Mouse (Mus musculus) lung, adult 18-20 months (tissue): Measurements from ENCODE around the gene Ficd.
A peak's percentile ranks its signal among the peaks of the same experiment; 100 is the strongest.

Experiments used
- DNase-seq, 2 experiments: peaks; one replicate each; pipeline ENCODE4 v3.0.0; 2022; ENCODE audit warnings: mixed read lengths in 2 of 2

Gene Ficd

DNA sequence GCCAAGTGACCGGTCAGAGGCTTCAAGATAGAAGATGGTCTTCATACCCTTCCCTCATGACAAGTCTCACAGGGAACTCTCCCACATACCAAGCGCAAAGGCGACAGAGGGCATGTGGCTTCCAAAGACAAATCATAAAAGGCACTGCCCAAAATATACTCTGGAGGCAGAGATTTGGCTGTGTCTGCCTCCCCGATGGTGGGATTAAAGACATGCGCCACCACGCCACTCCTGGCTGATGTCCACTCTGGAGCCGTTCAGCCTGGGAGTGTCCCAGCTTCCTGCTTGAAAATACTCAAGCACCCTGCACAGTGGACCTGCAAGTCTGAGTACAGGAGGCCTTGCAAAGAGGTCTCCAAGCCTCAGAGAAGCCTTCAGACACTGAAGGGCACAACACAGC lies 4.4 kb upstream of the Ficd start:
- no peak for DNase-seq

DNA sequence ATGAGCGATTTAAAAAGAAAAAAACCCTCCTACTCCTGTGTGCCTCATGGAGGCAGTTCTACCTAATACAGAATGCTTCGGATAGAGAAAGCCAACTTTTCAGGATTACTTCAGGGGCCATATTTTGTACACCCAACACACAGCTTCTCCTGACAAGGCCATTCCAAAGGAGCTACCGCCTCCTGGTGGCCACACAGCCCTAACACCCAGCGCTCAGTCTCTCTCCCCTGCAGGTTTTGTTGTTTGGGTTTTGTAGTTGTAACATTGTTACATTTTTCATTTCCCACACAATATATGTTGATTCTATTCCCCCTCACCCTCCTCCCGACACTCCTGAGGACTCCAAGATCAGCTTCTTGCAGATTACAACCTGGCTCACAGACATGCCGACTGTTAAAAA lies 3.4 kb upstream of the Ficd start:
- DNase-seq: peak in 1 of 2 experiments; percentile 24

DNA sequence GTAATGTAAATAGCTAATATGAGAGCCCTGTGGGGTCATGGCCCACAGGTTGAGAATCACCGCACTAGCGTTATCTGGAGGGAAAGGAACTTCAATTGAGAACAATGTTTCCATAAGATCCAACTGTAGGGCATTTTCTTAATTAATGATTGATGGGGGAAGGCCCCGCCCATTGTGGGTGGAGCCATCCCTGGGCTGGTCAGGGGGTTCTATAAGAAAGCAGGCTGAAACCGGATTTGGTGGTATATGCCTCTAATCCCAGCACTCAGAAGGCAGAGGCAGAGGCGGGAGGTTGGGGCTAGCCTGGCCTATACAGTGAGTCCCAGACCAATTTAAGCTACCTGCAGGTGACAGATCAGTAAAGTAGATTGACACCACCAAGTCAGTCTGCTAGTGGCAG lies 1.2 kb upstream of the Ficd start:
- no peak for DNase-seq

DNA sequence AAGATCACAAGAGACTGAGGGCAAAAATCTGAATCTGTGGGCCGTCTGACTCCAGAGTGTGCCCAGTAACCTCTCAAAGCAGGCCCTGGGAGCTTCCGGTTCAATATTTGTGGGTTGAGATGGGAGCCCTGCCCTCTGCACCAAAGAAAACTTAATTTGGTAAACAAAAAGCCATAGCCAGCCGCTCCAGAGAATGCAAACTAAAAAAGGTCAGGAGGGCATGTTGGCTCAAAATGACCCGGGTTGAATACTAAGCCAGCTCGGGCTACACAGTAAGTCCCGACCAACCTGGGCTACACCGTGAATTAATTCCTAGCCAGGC lies 619 bp upstream of the Ficd start:
- peak in 1 of 2 experiments; percentile 10 for DNase-seq

DNA sequence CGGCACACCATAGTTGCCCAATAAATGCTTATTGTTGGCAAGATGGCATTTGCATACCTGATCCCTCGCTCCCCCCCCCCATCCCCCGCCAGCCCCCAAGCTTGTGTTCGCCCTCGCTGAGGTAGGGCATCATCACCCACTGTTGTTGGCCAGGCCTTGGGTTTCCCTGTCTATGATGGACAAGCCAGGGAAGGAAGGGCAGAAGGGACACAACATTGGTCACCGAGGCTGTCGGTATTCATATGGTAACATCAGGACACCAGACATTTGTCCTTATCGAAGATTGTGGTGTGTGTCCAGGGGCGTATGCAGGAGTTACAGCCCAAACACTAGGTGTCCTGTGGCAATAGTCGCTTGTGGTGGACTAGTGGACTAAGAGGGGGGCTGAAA lies 505 bp downstream of the Ficd start:
- DNase-seq: no peak

DNA sequence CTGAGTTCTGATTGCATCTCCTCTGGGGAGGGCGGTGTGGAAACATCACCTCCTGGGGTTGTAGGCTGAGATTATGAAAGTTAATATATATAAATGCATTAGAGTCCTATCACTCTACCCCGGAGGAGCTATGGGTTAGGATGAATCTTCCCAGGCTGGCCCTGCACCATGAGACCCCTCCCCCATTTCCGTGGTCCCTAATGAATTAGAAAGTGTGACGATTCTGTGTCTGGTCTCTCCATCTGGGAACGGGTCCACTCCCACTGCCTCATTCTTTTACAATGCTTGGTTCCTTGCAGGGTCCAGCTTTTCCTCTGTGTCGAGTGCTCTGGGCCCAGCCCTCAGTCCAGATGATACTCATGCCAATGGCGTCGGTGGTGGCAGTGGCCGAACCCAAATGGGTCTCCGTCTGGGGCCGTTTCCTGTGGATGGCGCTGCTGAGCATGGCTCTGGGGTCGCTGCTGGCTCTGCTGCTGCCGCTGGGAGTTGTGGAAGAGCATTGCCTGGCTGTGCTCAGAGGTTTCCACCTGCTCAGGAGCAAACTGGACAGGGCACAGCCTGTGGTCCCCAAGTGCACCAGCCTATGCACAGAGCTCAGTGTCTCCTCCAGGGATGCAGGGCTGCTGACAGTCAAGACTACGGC lies 1.0 kb downstream of the Ficd start:
- DNase-seq: no peak

DNA sequence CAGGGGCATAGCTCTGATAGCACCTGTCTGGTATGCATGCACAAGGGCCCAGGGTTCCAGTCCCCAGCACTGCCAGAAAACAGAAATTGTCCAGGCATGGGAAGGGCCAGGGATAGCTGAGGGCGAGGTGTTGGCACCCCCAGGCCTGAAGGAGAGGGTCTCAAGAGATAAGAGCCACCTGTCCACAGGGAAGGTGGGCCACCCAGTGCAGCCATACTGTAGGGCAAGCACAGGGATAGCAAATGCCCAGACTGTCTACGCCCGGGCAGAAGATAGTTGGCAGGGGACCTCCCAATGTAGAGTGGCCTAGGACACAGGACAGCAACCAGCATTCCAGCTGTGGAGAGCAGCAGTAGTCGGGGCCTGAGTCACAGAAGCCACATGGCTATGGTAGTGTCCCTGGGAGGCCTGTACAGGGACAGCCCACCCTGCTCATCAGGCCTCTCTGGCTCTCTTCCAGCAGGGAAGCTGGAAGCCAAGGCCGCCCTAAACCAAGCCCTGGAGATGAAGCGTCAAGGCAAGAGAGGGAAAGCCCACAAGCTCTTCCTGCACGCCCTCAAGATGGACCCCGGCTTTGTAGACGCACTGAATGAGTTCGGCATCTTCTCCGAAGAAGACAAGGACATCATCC lies 2.1 kb downstream of the Ficd start:
- DNase-seq: no peak

DNA sequence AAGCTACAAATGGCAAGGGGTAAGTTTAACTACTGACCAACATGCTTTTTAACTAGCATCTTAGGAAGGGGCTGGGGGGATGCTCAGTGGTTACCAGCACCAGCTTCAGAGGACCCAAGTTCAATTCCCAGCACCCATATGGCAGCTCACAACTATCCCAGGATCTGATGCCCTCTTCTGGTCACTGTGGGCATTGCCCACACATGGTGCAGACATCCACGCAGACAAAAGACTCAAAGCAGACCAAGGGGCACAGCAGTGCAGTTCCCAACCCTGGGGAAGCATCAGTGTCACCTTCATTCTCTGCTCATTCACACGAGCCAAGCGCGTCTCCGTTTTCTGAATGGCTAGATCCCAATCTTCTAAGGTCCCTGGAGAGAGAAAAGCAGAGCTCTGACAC lies 12.0 kb downstream of the Ficd start:
- DNase-seq: no peak

DNA sequence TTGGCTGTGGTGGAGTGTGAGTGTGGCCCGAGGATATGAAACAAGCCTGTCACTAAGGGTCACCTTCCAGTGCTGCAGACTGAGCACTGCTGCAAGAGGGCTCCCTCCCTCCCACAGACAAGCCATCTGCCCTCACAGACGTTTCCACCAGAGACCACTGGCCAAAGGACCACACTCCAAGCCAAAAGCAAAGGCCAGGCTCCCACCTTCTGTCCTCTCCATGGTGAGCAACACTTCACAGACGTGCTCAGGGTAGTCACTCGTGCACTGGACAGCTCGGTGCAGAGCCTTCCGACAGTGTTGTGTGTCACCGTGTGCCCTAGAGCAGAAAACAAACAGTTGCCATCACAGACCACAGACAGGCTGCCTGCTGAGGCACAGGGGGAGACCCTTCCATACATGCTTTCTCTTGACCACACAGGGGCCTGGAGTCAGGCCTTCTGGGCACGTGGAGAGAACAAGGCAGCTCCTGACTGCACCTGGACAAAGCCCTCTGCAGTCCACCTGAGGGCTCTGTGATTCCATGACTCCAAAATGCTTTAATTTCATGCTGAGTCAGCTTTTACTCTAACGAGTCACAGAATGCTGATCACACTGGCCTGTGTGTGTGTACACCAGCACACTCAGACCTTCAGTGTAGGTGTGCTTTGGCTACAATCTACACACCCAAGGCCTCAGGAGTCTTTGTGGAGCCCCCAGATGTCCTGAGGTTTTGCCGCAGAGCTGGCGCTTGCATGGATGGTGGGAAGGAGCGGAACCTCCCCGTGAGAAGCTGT lies 13.1 kb downstream of the Ficd start:
- DNase-seq: no peak

DNA sequence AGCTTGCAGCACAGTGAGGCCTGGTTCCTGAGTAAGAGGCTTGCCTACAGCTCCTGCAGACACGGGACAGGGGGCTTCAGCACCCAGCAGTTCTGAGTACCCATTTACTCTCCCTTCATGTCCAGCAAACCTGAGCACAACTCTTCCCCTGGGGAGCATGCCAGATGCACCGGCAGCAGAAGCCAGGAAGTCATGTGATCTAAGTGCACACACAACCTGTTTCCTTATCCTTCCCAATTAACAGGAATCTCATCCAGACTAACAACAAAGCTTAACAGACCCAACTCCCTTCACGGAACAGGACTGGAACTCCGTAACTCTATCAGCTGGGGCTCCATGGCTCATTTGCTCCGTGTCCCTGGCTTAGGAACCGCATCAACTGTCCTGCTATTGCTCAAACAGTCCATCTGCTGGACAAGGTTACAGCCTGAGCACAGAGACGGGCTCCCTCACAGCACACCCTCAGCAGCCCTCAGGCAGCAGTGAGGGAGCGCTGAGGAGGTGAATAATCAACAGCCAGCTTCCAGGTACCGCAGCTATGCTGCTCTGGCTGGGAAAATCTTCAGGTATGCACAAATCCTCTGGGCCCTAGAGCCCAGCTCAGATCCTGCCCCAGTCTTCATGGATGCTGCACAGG lies 16.0 kb downstream of the Ficd start:
- no peak for DNase-seq

DNA sequence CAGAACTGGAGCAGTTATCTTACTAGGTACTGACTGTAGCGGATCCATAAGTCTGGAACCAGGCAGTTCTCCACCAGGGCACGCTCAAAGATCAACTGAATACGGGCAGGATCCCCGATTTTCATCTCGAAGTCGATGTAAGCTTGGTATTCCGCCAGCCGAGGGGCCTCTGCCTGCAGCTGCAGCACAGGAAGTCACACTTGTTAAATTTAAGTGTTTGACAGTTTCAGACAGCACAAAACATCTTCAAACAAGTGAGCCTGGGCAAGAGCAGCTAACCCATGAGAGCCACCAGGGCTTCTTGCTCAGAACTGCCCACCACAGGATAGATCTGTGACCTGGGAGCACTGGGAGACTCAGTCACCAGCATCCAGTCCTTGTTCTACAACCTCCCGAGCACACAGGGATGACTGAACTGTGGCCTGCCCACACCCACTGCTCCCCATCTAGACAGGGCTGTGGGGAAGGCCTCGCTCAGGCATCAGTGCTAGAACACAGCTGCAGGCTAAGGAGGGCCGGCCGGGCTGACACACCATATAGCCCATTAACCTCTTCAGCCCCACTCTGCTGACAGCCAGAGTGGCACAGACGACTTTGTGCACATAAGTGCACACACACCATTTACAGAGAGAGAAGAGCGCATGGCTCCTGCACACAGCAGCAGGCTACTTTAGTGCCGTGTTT lies 19.9 kb downstream of the Ficd start:
- no peak for DNase-seq

DNA sequence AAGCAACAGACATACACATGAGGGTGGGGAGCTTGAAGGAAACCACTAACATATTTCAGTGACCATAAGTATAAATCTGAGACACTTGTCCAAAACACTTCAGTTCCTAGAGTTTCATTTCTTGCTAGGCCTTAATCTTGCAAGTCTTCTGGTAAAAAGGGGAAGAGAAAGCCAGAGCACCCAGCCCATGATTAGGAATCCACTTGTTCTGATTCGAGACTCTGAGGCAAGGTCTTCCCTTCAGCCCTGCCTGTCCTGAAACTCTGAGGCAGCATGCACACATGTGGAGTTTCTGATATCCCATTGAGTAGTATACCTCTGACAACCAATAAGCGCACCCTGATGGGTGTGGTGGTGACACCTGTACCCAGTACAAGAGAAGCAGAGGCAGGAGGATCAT lies 26.0 kb downstream of the Ficd start:
- DNase-seq: no peak

DNA sequence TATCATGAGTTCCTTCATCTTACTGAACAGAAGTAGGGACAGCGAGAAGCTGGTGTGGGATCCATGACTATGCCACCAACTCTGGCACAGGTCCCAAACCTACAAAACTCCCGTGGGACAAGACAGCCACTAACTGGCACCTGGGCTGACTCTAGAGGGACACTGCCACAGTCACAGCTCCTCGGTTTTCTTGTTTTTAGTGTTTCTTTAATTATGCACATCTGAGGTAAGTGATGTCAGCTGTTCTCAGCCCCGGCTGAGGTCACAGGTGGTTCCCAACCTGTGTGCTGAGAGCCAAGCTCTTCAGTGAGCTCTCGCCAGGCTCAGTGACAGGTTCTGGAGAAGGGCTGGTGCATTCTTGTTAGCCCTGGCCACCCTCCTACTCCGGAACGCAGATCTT lies 28.8 kb downstream of the Ficd start:
- DNase-seq: no peak

DNA sequence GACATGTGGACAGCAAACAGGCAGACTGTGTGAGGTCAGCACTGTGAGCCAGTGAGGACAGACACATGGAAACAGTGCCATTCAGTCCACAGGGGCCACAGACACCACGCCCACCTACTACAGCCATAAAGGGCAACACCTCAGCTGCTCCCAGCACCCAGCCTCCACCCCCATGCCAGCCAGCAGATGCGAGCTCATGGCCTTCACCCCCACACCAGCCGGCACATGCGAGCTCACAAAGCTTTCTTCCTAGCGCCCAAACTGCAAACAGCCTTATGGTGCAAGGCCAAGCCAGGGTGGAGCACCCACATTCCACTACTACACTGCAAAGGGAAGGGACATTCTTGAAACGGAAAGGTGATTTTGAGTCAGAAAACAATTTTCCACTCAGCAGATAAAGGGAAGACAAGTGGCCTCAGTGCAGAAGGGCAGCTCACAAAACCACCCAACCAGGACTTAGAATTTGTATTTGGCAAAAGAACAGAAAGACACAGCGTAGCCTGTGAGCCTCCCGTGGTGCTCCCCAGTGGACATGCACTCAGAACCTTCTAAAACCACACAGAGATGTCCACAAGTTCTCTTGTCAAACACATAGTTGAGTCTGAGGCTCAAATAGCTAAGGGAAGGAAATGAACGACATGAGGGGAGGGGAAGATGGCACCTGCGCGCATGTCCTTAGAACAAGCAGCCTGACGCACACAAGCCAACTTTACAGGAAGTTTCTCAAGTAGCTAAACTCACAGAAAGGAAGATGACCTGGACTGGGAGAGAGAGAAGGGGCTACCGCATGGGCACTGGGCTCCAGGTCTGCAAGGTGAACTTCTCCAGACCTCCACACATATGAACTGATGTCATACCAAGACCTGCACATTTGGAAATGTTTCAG lies 30.3 kb downstream of the Ficd start:
- no peak for DNase-seq

DNA sequence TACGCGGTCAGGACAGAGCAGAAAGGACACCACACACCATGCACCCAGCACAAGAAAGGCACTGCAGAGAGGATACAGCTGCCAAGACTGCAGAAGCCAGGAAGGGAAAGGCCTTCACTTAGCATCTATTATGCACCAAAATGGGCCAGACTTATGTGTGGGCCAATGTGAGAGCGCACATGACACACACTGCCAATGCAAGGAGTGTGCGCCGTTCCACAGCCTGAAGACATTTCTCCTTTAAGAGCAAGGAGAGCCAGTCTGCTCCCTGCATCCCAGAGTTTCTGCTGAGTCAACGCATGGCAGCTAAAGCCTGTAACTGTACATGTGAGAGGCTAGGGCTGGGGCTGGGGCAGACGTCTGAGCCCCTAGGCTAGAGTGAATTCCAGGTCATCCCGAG lies 33.2 kb downstream of the Ficd start:
- no peak for DNase-seq

DNA sequence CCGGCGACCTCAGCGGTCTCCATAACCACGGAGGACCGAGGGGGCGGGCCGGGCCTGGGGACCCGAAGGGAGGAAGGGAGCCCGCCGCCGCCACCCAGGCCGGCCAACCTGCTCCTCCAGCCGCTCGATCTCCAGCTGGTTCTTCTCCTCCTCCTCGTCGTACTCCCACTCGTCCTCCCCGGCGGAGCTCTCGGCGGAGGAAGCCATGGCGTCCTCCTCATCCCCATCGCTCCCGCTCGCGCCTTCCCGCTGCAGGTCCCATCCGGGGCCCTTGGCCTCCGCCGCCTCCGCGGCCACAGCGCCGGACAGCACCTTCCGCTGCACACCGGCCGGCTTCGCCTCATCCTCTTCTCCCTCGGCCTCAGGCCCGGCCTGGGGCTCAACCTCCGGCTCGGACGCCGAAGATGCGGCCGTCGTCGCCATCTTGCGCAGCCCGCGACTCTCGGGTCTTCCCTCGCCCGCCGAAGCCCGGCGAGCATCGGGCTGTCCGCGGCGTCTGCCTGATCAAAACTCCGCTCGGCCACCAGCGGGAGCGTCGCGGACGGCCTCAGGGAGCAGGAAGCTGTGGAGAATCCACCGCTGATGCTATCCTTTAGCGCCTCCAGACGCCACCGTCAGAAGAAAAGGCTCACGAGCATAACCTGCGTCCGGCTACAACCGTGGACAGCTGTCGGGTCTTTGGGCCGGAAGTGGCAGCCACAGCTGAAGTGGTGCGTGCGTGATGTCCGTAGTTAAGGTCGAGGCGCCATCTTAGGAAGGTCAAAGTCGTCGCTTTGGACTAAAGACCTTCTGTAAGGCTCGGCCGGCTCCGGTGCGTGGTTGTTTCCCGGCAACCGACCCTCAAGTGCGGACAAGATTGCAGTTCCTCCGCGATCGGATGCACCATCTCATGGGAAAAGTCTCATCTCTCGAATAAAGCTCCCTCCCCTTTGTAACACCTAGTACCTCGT lies 35.9 kb downstream of the Ficd start:
- DNase-seq: peak; percentile 89 to 92

DNA sequence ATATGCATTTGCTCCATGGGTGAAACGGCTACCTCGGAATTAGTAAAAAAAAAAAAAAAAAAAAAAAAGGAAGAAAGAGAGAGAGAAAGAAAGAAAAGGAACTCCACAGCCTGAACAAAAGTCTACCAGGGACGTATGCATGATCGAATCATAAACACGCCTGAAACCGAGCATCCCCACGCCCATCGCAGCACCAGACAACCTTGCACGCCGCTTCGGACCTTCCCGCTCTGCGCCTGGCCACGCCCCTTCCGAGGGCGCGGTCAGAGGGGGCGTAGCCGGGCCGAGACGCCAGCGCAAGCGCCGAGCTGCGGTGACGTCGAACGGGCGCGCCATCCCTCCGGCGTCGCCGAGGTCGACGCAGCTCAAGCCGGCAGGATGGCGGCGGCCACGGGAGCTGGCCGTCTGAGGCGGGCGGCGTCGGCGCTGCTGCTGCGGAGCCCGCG lies 36.9 kb downstream of the Ficd start, which contains the start of the genes Sart3 and Iscu:
Gene Sart3, minus strand, starts transcription at position 61 of the 446 bp plus-strand sequence.
Gene Iscu, plus strand, starts transcription at position 299 of the 446 bp plus-strand sequence.
- DNase-seq: peak; percentile 92 to 94

DNA sequence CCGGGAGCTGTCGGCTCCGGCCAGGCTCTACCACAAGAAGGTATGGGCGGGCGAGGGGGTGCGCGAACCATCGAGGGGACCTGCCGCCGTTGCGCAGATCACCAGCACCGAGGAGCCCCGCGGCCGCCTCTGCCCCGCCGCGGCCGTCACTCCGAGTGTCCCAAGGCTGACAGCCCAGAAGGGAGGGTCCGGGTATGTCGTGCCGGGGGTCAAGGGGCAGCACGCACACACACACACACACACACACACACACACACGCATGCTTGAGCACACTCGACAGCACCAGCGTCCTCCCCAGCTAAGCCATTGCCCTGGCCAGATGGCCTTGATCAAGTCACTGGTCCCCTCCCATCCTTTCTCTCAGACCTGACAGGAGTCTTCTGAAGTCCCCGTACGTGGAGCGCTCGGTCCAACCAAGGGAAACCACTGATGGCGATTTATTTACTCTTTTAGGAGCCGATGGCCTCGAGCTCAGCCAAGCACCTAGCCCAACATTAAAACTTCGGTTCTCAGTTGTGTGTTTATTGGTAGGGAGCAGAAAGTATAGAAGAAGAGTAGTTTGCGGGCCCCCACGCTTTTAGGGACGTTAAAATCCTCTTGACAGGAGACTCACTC lies 37.4 kb downstream of the Ficd start:
- no peak for DNase-seq

DNA sequence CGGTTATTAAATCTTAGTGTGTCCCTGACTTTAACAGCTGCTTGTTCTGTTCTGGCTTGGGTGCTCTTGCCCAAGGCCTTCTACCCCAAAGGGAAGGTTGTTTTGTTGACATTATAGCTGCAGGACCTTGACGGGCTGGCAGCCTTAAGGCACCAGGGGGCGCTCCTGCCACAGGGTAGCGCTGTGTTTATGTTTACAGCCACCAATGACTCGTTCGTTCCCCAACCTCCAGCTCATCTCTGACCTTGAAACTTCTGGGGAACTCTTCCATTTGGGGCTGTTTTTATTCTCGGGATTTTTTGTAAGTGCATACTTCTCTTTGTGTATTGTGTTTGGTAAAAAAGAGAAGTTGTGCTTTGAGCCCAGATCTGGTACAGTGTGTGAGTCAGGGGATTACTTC lies 38.1 kb downstream of the Ficd start:
- DNase-seq: peak; percentile 82 to 85

DNA sequence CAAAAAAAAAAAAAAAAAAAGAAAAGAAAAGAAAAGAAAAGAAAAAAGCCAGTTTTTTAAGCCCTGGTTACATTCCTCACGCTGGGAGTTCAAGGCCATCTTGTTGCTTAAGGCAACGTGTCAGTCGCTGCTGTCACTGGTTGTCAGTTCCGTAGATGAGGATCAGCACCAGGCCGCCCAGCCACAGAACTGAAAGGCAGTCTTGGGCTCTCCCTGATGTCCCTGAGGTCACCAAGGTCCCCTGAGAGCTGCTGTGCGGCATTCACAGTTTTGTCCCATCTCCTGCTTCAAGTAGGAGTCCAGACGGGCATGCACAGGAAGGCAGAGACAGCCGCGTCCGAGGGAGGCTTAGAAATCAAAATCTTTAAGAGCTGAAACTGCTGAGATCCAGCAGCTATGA lies 40.0 kb downstream of the Ficd start:
- no peak for DNase-seq
